Mouse (Mus musculus) myocyte (in vitro differentiated cells): ENCODE results near the gene Flrt3.

Experiments
- E2F4 ChIP-seq: IDR thresholded peaks from one replicate; pipeline ENCODE4 v1.6.1; 2011; ENCODE audit warnings: mild to moderate bottlenecking, control low read depth, moderate library complexity; ENCODE audit not compliant: insufficient read depth
- MAX ChIP-seq: IDR thresholded peaks from one replicate; pipeline ENCODE4 v1.6.1; 2011; ENCODE audit warnings: low read depth, mild to moderate bottlenecking, control low read depth
- POLR2A ChIP-seq: IDR thresholded peaks from one replicate; pipeline ENCODE4 v1.6.1; 2011; ENCODE audit warnings: low read depth, mild to moderate bottlenecking, control low read depth, moderate library complexity; ENCODE audit not compliant: insufficient read length
- USF1 ChIP-seq: IDR thresholded peaks from one replicate; pipeline ENCODE4 v1.6.1; 2011; ENCODE audit warnings: low read depth, mild to moderate bottlenecking, control low read depth, moderate library complexity

GRCm38 (mm10) chr2:140664381-140664780 lies 6.9 kb downstream of the Flrt3 start:
- TF ChIP-seq USF1 (no peak), E2F4 (no peak), MAX (no peak), POLR2A (no peak)
